Mouse (Mus musculus) C2C12 (cell line): Measurements from ENCODE around the gene Ino80b. TPM values are rescaled to one million over a fixed set of nuclear protein-coding genes. Genes with fewer than 3 reads are reported as not detected.
A peak's percentile ranks its signal among the peaks of the same experiment; 100 is the strongest.

Experiments
- H3K27me3 ChIP-seq: one replicate; pipeline ENCODE4 v1.6.1; 2011; ENCODE audit not compliant: control insufficient read depth, insufficient read depth, insufficient read length
- H3K36me3 ChIP-seq: one replicate; pipeline ENCODE4 v1.6.1; 2011; ENCODE audit not compliant: control insufficient read depth, insufficient read depth
- H3K4me3 ChIP-seq: one replicate; pipeline ENCODE4 v1.5.1; 2011; ENCODE audit warnings: mild to moderate bottlenecking, control low read depth; ENCODE audit not compliant: poor library complexity, insufficient read depth, severe bottlenecking
- H3K79me2 ChIP-seq: one replicate; pipeline ENCODE4 v1.6.1; 2011; ENCODE audit not compliant: control insufficient read depth, insufficient read depth
- H3K79me3 ChIP-seq: one replicate; pipeline ENCODE4 v1.6.1; 2011; ENCODE audit warnings: low read depth, control low read depth
- H3ac ChIP-seq: one replicate; pipeline ENCODE3; 2011; ENCODE audit warnings: low read depth; ENCODE audit not compliant: control insufficient read depth, insufficient read length
- CEBPB ChIP-seq: IDR thresholded peaks from one replicate; pipeline ENCODE4 v1.6.1; 2011; ENCODE audit warnings: low read depth, mild to moderate bottlenecking, control low read depth, moderate library complexity
- CTCF ChIP-seq: IDR thresholded peaks from one replicate; pipeline ENCODE4 v1.5.1; 2011; ENCODE audit not compliant: control insufficient read depth, insufficient read depth, insufficient read length
- FOSL1 ChIP-seq: IDR thresholded peaks from one replicate; pipeline ENCODE4 v1.8.0; 2011; ENCODE audit warnings: mild to moderate bottlenecking, low read length; ENCODE audit not compliant: poor library complexity, insufficient read depth, severe bottlenecking
- MAX ChIP-seq: IDR thresholded peaks from one replicate; pipeline ENCODE4 v1.6.1; 2011; ENCODE audit warnings: mild to moderate bottlenecking, control low read depth
- MYOD1 ChIP-seq: IDR thresholded peaks from one replicate; pipeline ENCODE4 v1.6.1; 2011; ENCODE audit warnings: low read depth; ENCODE audit not compliant: control insufficient read depth, insufficient read length
- MYOG ChIP-seq: IDR thresholded peaks from one replicate; pipeline ENCODE4 v1.6.1; 2011; ENCODE audit not compliant: control insufficient read depth, insufficient read length; ENCODE audit errors: extremely low read depth
- USF1 ChIP-seq: IDR thresholded peaks from one replicate; pipeline ENCODE4 v1.6.1; 2011; ENCODE audit warnings: low read depth, mild to moderate bottlenecking, control low read depth, moderate library complexity
- polyA plus RNA-seq: library from polyadenylated mRNA; unstranded; fragments of >200 nt; fragmentation: generic; extraction: Trizol; gene quantifications from one replicate; pipeline ENCODE4 v1.2.1, GENCODE M21; 2012; ENCODE audit warnings: missing spikeins

Gene Ino80b
- polyA plus RNA-seq, 1 experiment: 33.6 TPM

DNA sequence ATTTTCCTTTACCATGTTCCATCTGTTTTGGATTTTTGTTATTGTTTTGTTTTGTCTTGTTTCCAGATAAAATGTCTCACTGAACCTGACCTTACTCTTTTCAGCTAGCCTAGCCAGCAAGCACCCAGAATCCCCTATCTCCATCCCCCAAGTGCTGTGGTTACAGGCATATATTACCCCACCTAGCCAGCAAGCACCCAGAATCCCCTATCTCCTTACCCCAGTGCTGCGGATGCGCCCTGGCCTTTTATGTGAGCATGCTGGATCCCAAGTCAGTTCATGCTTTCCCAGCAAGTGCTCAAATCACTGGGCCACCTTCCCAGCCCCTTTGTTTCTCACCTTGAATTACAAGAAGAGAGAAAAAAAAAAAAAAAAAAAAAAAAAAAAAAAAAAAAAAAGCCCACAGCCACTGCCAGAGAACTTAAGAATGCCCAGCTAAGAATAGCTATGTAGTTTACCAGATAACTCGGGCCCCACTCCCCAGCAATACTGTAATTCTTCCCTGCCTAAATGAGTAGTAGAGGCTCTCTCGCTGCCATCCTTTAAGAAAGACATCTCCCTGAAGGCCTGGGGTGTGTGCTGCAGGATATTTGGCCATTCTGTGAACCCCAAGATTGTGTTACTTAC lies 13.6 kb downstream of the Ino80b start:
- Histone ChIP-seq H3K4me3 (no peak overlapping the region), H3K79me3 (peaks cover 25% of the 10 kb centered on the region), H3K79me2 (peaks cover 58% of the 10 kb centered on the region), H3K27me3 (no peaks in the 10 kb centered on the region), H3K36me3 (peaks cover 21% of the 10 kb centered on the region), H3ac (no peak overlapping the region)
- TF ChIP-seq USF1: no peak
- TF ChIP-seq FOSL1: no peak
- TF ChIP-seq MYOG: no peak
- TF ChIP-seq CTCF: no peak
- TF ChIP-seq MYOD1: no peak
- no peak for TF ChIP-seq CEBPB
- TF ChIP-seq MAX: no peak

DNA sequence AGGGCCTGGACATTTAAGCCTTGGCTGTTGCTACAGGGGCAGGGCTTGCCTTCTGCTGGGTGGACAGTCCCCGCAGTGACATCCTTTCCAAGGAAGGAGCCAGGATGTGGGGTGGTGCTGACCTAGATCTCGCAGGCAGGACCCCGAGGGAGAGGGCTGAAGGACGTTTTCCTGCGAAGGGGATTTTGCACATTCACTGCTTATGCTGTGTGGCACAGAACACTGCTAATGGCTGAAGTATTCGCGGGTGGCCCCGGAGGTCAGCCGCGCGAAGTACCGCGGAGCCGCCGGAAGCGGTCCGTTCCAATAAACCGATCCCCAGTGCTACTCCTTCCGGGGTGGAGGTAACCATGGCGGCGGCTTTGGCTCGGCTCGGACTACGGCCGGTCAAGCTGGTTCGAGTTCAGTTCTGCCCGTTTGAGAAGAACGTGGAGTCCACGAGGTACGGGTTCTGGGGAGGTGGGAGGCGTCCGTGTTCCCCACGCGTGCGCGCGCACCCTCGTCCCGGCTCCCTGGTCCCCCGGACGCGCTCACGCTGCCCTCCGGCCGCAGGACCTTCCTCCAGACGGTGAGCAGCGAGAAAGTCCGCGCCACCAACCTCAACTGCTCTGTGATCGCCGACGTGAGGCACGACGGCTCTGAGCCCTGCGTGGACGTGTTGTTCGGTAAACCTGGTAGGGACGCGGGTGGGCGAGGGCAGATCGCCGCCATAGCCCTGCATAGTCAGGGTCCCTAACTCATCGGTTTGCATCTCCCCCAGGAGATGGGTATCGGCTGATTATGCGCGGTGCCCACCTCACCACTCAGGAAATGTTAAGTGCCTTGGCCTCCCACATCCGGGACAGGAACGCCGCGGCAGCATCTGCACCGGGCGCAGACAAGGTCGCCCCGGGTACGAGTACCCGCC lies 16.2 kb downstream of the Ino80b start, which contains the start of gene Mrpl53:
Gene Mrpl53 (plus strand): TSS at position 279 of the 907 bp plus-strand sequence.
- Histone ChIP-seq H3ac (peak within 1 kb of the TSS; percentile 88), H3K79me2 (peaks cover 35% of the 10 kb centered on the region), H3K79me3 (peaks cover 13% of the 10 kb centered on the region), H3K4me3 (peak within 1 kb of the TSS; percentile 92), H3K27me3 (no peaks in the 10 kb centered on the region), H3K36me3 (peaks cover 20% of the 10 kb centered on the region)
- TF ChIP-seq USF1 (no peak), FOSL1 (no peak), MAX (peak; percentile 50)

DNA sequence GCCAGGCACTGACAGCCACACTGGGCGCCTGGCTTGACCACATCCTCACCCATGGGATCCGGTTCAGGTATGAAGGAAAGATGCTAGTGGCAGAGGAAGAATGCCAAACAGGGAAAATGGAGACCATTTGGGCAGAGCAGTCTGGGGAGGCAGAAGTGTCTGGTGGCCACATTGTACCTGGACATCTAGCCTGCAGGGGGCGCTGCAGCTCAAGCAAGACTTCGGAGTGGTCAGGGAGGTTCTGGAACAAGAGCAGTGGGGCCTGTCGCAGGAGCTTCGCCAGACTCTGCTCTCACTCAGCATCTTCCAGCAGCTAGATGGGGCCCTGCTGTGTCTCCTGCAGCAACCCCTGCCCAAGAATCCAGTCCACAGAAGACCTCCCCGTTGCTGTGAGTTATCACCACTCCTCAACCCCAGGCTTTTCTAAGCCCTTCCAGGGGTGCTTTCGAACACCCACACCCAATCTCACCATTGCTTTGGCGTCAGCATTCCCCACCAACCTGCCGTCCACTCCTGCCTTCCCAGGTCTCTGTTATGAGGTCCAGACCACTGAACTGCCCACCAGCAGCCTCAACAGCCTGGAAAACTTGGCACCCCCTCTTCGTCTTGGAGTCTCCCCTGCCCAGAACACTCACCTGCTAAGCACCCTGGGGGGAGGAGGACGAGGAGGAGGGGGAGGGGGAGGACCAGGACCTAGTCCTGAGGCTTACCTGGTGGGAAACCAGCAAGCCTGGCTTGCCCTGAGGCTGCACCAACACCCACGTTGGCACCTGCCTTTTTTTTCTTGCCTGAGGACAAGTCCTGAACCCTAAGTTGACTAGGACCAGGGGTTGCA lies 17.4 kb downstream of the Ino80b start:
- Histone ChIP-seq H3K79me3 (peaks cover 13% of the 10 kb centered on the region), H3K36me3 (peaks cover 20% of the 10 kb centered on the region), H3K4me3 (peak overlapping the region; percentile 92), H3ac (peak overlapping the region; percentile 24), H3K27me3 (no peaks in the 10 kb centered on the region), H3K79me2 (peaks cover 34% of the 10 kb centered on the region)
- TF ChIP-seq MYOG (no peak), CTCF (peak; percentile 83)

DNA sequence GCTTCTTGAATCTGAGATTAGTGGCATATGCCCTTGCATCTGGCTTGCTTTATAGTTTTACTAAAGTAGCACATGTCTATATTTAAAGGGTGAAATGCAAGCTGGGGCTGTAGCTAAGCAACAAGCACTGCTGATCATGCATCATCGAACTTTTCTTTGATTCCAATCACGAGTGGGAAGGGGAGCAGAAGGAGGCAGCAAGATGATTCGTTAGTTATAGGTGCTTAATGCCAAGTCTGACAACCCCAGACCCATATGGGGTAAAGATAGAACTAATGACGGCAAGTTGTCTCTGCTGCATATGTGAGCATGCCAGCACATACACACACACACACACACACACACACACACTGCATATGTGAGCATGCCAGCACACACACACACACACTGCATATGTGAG lies 21.1 kb downstream of the Ino80b start:
- H3K4me3 ChIP-seq: no peak overlapping the region
- no peak for TF ChIP-seq MYOD1
- no peak for TF ChIP-seq MYOG
- TF ChIP-seq CEBPB: no peak
- no peak for TF ChIP-seq CTCF
- no peak for TF ChIP-seq FOSL1
- no peak for TF ChIP-seq USF1
- no peak for TF ChIP-seq MAX
- H3K36me3 ChIP-seq: peaks cover 4% of the 10 kb centered on the region
- H3K27me3 ChIP-seq: no peaks in the 10 kb centered on the region
- H3ac ChIP-seq: no peak overlapping the region
- peaks cover 14% of the 10 kb centered on the region for H3K79me2 ChIP-seq
- peaks cover 3% of the 10 kb centered on the region for H3K79me3 ChIP-seq

DNA sequence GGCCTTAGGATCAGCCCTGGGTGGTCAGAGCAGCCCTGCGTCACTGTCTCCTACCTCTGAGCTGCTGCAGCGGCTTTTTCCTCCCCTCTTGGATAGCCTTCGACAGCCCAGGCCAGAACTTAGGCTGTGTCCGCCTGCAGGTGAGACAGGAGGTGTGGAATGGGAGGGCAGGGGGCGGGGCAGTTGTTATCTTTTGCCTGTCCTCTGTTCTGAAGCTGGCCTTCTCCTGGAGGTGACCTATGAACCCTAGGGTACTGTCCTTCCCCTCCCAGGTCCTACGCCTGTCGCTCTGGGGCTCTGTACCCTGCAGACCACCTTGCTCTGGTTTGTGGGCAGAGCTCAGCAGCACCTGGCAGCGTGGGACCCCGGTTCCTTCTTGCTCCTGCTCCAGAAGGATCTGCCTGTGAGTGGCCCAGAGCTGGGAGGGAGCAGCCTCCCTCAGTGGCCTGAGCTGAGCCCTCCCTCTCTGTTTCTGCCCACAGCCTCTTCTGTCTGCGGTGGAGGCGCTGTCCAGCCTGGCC lies 22.0 kb downstream of the Ino80b start:
- H3K4me3 ChIP-seq: no peak overlapping the region
- H3K79me3 ChIP-seq: peaks cover under 1% of the 10 kb centered on the region
- H3ac ChIP-seq: no peak overlapping the region
- TF ChIP-seq CEBPB (no peak), MAX (no peak), MYOG (no peak), MYOD1 (no peak), CTCF (no peak), USF1 (no peak), FOSL1 (no peak)
- peaks cover 4% of the 10 kb centered on the region for H3K79me2 ChIP-seq
- H3K27me3 ChIP-seq: no peaks in the 10 kb centered on the region
- peaks cover 4% of the 10 kb centered on the region for H3K36me3 ChIP-seq
